Mouse (Mus musculus): ENCODE results near the gene Kcnmb3.
"Not testable (repeated sequence)": the region's sequence is repeated elsewhere in the genome, so short reads cannot be mapped to it uniquely, and the experiment has no call there.

Kcnmb3 gene

DNA sequence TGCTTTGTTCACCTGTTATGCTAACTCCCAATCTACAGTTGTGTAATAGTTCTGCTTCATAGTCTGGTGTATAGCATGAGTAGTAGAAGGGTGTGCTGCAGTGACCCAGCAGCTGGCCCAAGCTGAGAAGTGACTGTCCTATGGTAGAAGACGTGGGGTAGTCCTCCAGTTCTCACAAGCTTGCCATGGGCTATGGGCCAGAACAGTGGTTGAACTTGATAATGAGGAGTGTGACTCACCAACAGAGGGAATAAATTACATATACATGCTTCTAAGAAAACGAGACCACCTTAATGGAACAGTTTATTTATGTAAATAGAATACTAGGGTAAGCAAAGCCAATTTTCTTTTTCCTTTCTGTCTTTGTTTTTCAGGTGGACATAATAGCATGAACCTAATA is 61.6 kb downstream of the Kcnmb3 start:
- DNase-seq (ENCODE audit: low read depth, low spot score) = no peak

GRCm38 (mm10) chr3:32429351-32429750 is 62.7 kb downstream of the Kcnmb3 start:
- DNase-seq (ENCODE audit: low read depth, low spot score) = not testable (repeated sequence)

- no peak for DNase-seq (ENCODE audit: low read depth, low spot score)
These were observed 63.1 kb downstream of the Kcnmb3 start for GRCm38 (mm10) chr3:32428921-32429320.

GRCm38 (mm10) chr3:32428361-32428760 is 63.7 kb downstream of the Kcnmb3 start:
- DNase-seq (ENCODE audit: low read depth, low spot score) = no peak

DNA sequence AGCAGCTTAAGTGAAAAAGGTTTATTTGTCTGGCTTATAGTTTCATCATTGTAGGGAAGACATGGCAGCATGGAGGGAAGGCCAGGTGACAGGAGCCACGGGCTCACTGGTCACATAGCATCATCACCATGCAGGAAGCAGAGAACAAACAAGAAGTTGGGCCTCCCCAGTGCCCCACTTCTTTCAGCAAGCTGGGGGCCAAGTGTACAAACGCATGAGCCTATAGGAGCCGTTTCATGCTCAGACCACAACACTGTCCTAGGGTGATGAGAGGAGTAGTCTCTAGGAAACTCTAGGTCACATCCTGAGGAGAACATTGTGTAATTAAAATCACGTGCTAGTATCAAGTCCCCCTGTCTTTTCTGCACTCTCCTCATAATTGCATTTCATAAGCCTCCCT is 64.3 kb downstream of the Kcnmb3 start:
- DNase-seq (ENCODE audit: low read depth, low spot score) = no peak
